Mouse (Mus musculus): ENCODE measurements around the gene Hmgb2.
"Not testable (repeated sequence)": the region's sequence is repeated elsewhere in the genome, so short reads cannot be mapped to it uniquely, and the experiment has no call there.

The Hmgb2 gene

GRCm38 (mm10) chr8:57510791-57511315 lies 854 bp upstream of the Hmgb2 start:
- in situ Hi-C loops (cut with MboI; ENCODE audit: low sequenced_read_pairs): no loop called here

- in situ Hi-C loops (cut with MboI; ENCODE audit: low sequenced_read_pairs): no loop called here
Observed at GRCm38 (mm10) chr8:57512141-57513056, 692 bp downstream of the Hmgb2 start.

GRCm38 (mm10) chr8:57513178-57513661 lies 1.5 kb downstream of the Hmgb2 start:
- in situ Hi-C loops (cut with MboI; ENCODE audit: low sequenced_read_pairs): not testable (repeated sequence)

- in situ Hi-C loops (cut with MboI; ENCODE audit: low sequenced_read_pairs): not testable (repeated sequence)
Observed at GRCm38 (mm10) chr8:57516685-57517084, 5.0 kb downstream of the Hmgb2 start.

- in situ Hi-C loops (cut with MboI; ENCODE audit: low sequenced_read_pairs): no loop called here
Observed at GRCm38 (mm10) chr8:57517723-57518122, 6.0 kb downstream of the Hmgb2 start.

- in situ Hi-C loops (cut with MboI; ENCODE audit: low sequenced_read_pairs): no loop called here
Observed at GRCm38 (mm10) chr8:57520186-57520786, 8.6 kb downstream of the Hmgb2 start.

GRCm38 (mm10) chr8:57528036-57528435 lies 16.3 kb downstream of the Hmgb2 start:
- in situ Hi-C loops (cut with MboI; ENCODE audit: low sequenced_read_pairs): no loop called here

GRCm38 (mm10) chr8:57530238-57530637 lies 18.5 kb downstream of the Hmgb2 start:
- in situ Hi-C loops (cut with MboI; ENCODE audit: low sequenced_read_pairs): loop anchor here (10.0 kb wide), 2 partner anchors 95 to 265 kb away; no protein-coding TSS in a partner anchor

- in situ Hi-C loops (cut with MboI; ENCODE audit: low sequenced_read_pairs): loop anchor here (10.0 kb wide), 2 partner anchors 96 to 264 kb away; no protein-coding TSS in a partner anchor
Observed at GRCm38 (mm10) chr8:57530666-57531349, 19.1 kb downstream of the Hmgb2 start.

- in situ Hi-C loops (cut with MboI; ENCODE audit: low sequenced_read_pairs): loop anchor here (10.0 kb wide), 2 partner anchors 97 to 263 kb away; no protein-coding TSS in a partner anchor
Observed at GRCm38 (mm10) chr8:57532223-57532622, 20.5 kb downstream of the Hmgb2 start.

- in situ Hi-C loops (cut with MboI; ENCODE audit: low sequenced_read_pairs): loop anchor here (10.0 kb wide), 2 partner anchors 98 to 262 kb away; no protein-coding TSS in a partner anchor
Observed at GRCm38 (mm10) chr8:57533106-57533505, 21.4 kb downstream of the Hmgb2 start.

GRCm38 (mm10) chr8:57534495-57534894 lies 22.8 kb downstream of the Hmgb2 start:
- in situ Hi-C loops (cut with MboI; ENCODE audit: low sequenced_read_pairs): loop anchor here (10.0 kb wide), 2 partner anchors 100 to 260 kb away; no protein-coding TSS in a partner anchor

- in situ Hi-C loops (cut with MboI; ENCODE audit: low sequenced_read_pairs): loop anchor here (10.0 kb wide), 2 partner anchors 101 to 259 kb away; no protein-coding TSS in a partner anchor
Observed at GRCm38 (mm10) chr8:57536167-57536566, 24.5 kb downstream of the Hmgb2 start.

GRCm38 (mm10) chr8:57538601-57539000 lies 26.9 kb downstream of the Hmgb2 start:
- in situ Hi-C loops (cut with MboI; ENCODE audit: low sequenced_read_pairs): loop anchor here (10.0 kb wide), 2 partner anchors 104 to 256 kb away; no protein-coding TSS in a partner anchor

- in situ Hi-C loops (cut with MboI; ENCODE audit: low sequenced_read_pairs): no loop called here
Observed at GRCm38 (mm10) chr8:57540110-57540838, 28.6 kb downstream of the Hmgb2 start.

- in situ Hi-C loops (cut with MboI; ENCODE audit: low sequenced_read_pairs): no loop called here
Observed at GRCm38 (mm10) chr8:57540951-57541350, 29.2 kb downstream of the Hmgb2 start.

- in situ Hi-C loops (cut with MboI; ENCODE audit: low sequenced_read_pairs): no loop called here
Observed at GRCm38 (mm10) chr8:57541405-57541804, 29.7 kb downstream of the Hmgb2 start.

- in situ Hi-C loops (cut with MboI; ENCODE audit: low sequenced_read_pairs): no loop called here
Observed at GRCm38 (mm10) chr8:57546401-57546800, 34.7 kb downstream of the Hmgb2 start.

GRCm38 (mm10) chr8:57546834-57547233 lies 35.1 kb downstream of the Hmgb2 start:
- in situ Hi-C loops (cut with MboI; ENCODE audit: low sequenced_read_pairs): no loop called here

- in situ Hi-C loops (cut with MboI; ENCODE audit: low sequenced_read_pairs): no loop called here
Observed at GRCm38 (mm10) chr8:57547581-57547980, 35.9 kb downstream of the Hmgb2 start.

All from CH12F3 (cell line).